Mouse (Mus musculus) retina, embryonic 14.5 days (tissue): ENCODE results near the gene Timp2.
"Not testable (repeated sequence)": the region's sequence is repeated elsewhere in the genome, so short reads cannot be mapped to it uniquely, and the experiment has no call there.

Experiments used
- DNase-seq: peaks from one replicate; pipeline ENCODE4 v3.0.0-alpha.2; 2015; ENCODE audit warnings: low spot score

The Timp2 gene

DNA sequence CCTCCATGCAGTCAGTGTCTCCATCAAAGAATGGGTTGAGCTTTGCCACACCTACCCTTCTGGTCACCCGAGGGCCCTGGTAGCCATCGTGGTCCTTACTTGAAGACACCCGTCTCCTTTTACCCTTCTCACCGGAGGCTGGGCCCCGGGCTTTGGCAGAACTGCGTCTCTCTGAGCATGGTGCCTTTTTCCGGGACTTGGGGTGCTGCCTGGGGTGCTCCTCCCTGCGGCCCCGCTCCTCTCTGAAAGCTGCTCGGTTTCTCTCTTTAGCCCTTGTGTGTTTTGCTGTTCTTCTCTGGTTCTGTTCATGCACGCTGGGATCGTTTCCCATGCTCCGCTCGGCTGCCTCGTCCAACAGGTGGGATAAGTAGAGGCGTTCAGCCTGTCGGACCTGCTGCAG, 22.1 kb downstream of the Timp2 start:
- DNase-seq, result no peak

- DNase-seq, result no peak
These were observed 23.2 kb downstream of the Timp2 start for GRCm38 (mm10) chr11:118332376-118332775.

GRCm38 (mm10) chr11:118330777-118331176, 24.8 kb downstream of the Timp2 start:
- no peak for DNase-seq

DNA sequence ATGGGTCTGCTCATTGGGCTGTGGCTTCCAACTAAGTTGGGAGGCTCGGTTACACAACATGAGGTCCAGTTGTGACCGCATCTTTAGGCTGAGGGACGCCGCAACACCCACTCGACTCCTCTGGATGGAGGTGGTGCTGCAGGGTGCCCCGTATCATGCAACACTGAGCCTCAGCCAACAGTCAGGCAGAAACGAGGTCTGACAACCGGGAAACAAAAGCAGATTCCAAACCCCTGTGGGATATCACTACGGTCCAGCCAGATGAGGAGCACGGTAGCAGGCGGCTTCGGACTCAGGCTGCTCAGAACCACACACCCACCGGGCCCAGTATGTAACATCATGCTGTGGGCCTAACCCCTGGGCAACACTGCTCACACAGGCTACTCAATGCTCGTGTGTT, 25.2 kb downstream of the Timp2 start:
- no peak for DNase-seq

GRCm38 (mm10) chr11:118328947-118329346, 26.6 kb downstream of the Timp2 start:
- no peak for DNase-seq

GRCm38 (mm10) chr11:118328511-118328910, 27.0 kb downstream of the Timp2 start:
- DNase-seq, result no peak

- DNase-seq, result no peak
These were observed 28.3 kb downstream of the Timp2 start for GRCm38 (mm10) chr11:118326991-118327971.

GRCm38 (mm10) chr11:118326491-118326890, 29.0 kb downstream of the Timp2 start:
- DNase-seq, result no peak

- no peak for DNase-seq
These were observed 31.0 kb downstream of the Timp2 start for GRCm38 (mm10) chr11:118324541-118324940.

DNA sequence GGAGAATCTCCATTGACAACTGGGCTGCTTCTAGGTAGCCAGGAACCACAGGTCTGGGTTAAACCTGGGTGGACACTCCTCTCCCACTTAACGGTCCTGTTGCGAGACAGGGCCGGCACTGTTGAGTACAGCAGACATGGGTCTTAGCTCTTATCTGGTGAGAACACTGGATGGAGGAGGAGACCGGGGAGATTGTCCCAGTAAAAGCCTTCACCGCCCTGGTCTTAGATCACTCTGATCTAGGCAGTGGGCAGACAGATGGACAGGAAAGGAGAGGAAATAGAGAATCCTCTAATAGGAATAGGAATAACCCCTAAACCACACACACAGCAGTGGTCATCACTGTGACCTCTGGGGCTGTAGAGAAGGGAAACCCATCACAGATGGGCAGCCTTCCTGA, 31.6 kb downstream of the Timp2 start:
- DNase-seq, result no peak

GRCm38 (mm10) chr11:118322647-118323046, 32.9 kb downstream of the Timp2 start:
- DNase-seq, result peak; percentile 24

DNA sequence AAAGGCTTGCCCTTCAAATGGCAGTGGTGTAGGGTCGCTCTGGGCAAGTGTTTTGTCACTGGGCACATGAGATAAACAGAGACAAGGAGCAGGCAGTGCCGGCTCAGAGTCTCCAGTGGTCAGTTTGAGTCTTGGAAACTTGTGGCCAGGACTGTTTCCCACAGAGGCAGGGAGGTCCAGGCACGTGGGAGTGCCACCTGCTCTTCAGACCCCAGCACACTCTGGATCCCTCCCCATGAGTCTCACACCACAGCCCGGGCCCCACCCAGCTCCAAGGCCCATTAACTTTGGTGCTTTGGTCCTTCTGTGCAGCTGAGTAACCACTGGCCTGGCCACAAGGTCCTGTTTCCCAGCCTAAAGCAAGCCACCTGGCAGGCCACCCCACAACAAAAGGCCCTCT, 33.6 kb downstream of the Timp2 start:
- no peak for DNase-seq

DNA sequence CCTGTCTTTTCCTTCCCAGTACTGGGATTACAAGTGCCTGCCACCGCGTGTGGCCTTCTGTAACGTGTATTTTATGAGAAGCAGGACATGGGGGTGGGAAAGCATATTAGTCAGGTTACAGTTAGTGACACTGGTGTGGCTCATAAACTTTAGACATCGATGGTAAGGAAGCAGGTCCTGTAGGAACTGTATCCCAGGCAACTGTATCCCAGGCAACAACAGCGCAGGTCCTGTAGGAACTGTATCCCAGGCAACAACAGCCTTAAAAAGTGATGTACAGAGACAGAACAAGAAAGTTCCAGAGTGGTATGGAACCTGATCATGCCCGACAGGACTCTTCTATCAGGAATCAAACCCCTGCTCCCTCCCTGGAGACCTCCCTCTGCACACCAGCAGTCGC, 34.0 kb downstream of the Timp2 start:
- DNase-seq, result no peak

GRCm38 (mm10) chr11:118318678-118319077, 36.9 kb downstream of the Timp2 start:
- DNase-seq, result peak; percentile 24

- peak; percentile 87 for DNase-seq
These were observed 38.4 kb downstream of the Timp2 start for GRCm38 (mm10) chr11:118317129-118317528.

GRCm38 (mm10) chr11:118316231-118316806, 39.2 kb downstream of the Timp2 start:
- DNase-seq, result no peak

- no peak for DNase-seq
These were observed 43.3 kb downstream of the Timp2 start for GRCm38 (mm10) chr11:118312132-118312723.

DNA sequence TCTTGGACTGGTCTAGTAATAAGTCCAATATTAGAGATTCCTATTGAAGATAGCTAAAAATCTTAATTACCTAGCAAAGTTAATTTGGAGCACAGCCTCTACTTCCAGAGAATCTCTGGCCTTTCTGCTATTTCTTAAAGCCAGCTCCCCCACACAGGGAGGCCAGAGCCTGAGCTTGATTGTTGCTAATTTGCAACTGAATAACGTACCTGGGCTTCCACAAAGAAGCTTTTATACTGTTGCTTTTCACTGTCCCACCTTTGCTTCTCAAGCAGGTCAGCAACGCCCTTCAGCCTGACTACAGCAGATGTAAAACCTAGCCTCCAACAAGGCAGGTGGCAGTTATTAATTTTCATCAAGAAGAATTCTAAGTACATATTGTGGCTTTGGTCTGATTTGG, 47.6 kb downstream of the Timp2 start:
- DNase-seq, result not testable (repeated sequence)

DNA sequence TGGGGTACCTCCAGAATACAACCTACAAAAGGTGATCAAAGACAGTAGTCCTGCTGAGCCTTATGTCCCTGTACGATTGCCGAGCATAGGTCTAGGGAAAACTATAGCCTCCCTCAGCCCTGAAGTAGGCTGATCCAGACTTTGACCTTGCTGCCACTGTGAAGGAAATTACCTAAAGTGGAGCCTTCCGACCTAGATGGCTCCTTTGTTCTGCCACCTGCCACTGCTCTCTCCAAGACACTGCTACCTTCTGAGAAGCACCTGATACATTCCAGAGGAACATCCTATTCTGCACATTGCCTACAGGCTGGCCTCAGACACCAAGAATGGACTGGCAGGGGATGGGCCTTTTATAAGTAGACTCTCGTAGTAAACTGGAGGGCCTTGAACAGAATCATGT, 51.6 kb downstream of the Timp2 start:
- not testable (repeated sequence) for DNase-seq

DNA sequence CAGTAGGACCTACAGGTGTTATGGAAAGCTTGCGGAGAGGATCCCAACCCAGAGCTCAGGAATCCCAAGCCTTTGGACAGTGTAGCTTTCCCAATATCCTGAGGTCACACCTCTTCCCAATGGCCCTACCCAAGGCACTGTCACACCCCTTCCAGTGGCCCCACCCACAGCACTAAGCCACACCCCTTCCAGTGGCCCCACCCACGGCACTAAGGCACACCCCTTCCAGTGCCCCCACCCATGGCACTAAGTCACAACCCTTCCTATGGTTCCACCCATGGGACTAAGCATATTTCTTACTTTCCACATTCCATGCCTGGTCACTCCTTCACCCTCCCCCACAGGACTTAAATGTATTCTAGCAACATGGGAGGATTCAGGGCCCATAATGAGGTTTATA, 56.7 kb downstream of the Timp2 start:
- no peak for DNase-seq

DNA sequence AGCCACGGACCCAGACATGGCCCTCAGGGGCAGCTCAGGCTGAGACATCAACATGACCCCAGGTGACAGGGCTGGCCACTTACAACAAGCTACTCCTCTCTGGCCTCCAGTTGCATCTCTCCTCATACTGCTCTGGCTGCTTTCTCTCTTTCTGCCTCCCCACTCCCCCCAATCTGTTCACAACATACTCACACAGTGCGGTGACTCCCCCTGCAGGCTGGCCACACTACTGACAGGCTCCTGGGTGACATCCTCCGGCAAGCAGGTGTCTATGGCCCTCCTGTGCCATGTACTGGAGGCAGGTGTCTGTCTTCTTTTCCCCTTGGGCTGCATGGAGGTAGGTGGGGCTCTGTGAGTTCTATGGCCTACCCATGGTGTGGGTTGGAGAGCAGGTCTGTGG, 57.6 kb downstream of the Timp2 start:
- DNase-seq, result no peak

- no peak for DNase-seq
These were observed 60.5 kb downstream of the Timp2 start for GRCm38 (mm10) chr11:118295026-118295425.

- peak; percentile 9 for DNase-seq
These were observed 62.9 kb downstream of the Timp2 start for GRCm38 (mm10) chr11:118292671-118293070.
